Mouse (Mus musculus) liver, embryonic 14.5 days (tissue): Measurements from ENCODE around the gene Susd4. TPM values are rescaled to one million over a fixed set of nuclear protein-coding genes. Genes with fewer than 3 reads are reported as not detected.

Experiments used
- ATAC-seq: fragments of 200-750 bp; cut with Nextera tagmentation; 2 replicates; pipeline ENCODE4 v1.8.0; 2017; ENCODE audit warnings: moderate number of reproducible peaks, mild to moderate bottlenecking, moderate library complexity; ENCODE audit not compliant: insufficient read depth
- DNase-seq, 3 experiments: peaks; one replicate each; pipeline ENCODE4 v3.0.0-alpha.2; 2012 to 2013; ENCODE audit warnings: low read depth in 3 of 3, low spot score in 3 of 3
- H3K27ac ChIP-seq: fragments of 300-500 bp; sonication (generic); 2 replicates; pipeline ENCODE4 v1.5.1; 2014; ENCODE audit warnings: moderate library complexity, mild to moderate bottlenecking, control low read depth, inconsistent platforms
- H3K27me3 ChIP-seq: fragments of 300-500 bp; sonication (generic); 2 replicates; pipeline ENCODE4 v1.6.1; 2014; ENCODE audit warnings: mild to moderate bottlenecking, low read length, moderate library complexity; ENCODE audit not compliant: control insufficient read depth, insufficient read depth
- H3K36me3 ChIP-seq: fragments of 300-500 bp; sonication (generic); replicated peaks from 2 replicates; pipeline ENCODE4 v1.6.1; 2014; ENCODE audit warnings: low read depth; ENCODE audit not compliant: control insufficient read depth, insufficient read depth
- H3K4me1 ChIP-seq, 2 experiments: fragments of 200-500 bp in 1 of 2; fragments of 300-500 bp in 1 of 2; sonication (generic) in 1 of 2; replicated peaks; 2 replicates each; pipeline ENCODE4 v1.6.1; 2012 to 2014; ENCODE audit warnings: antibody characterized with exemption in 1 of 2, inconsistent platforms in 1 of 2, low read length in 1 of 2; ENCODE audit not compliant: control insufficient read depth in 2 of 2, insufficient read depth in 2 of 2
- H3K4me2 ChIP-seq: fragments of 300-500 bp; sonication (generic); 2 replicates; pipeline ENCODE4 v1.6.1; 2014; ENCODE audit warnings: low read depth, mild to moderate bottlenecking, control low read depth, moderate library complexity
- H3K4me3 ChIP-seq, 2 experiments: fragments of 200-500 bp in 1 of 2; fragments of 300-500 bp in 1 of 2; sonication (generic) in 1 of 2; 2 replicates each; pipeline ENCODE4 v1.5.1; 2012 to 2014; ENCODE audit warnings: low read depth in 2 of 2, low read length in 2 of 2, mild to moderate bottlenecking in 2 of 2, control low read depth in 1 of 2, inconsistent platforms in 1 of 2, moderate library complexity in 1 of 2; ENCODE audit not compliant: insufficient read depth in 1 of 2
- H3K9ac ChIP-seq: fragments of 300-500 bp; sonication (generic); replicated peaks from 2 replicates; pipeline ENCODE4 v1.6.1; 2014; ENCODE audit warnings: mild to moderate bottlenecking, control low read depth, moderate library complexity
- H3K9me3 ChIP-seq: fragments of 300-500 bp; sonication (generic); 2 replicates; pipeline ENCODE4 v1.6.1; 2016; ENCODE audit warnings: low read length, mixed read lengths; ENCODE audit not compliant: control insufficient read depth
- CTCF ChIP-seq: IDR thresholded peaks from 2 replicates; pipeline ENCODE4 v1.5.1; 2016; ENCODE audit warnings: antibody characterized with exemption, low read depth, control low read depth
- EP300 ChIP-seq: IDR thresholded peaks from 2 replicates; pipeline ENCODE4 v1.6.1; 2016; ENCODE audit warnings: antibody characterized with exemption, low read depth
- WGBS: fragments of 180-500 bp; shearing (Covaris S2); extraction: QIAGEN DNeasy Blood & Tissue Kit; methylation state at CpG from one replicate; pipeline ENCODE4 v1.1.7; 2014; ENCODE audit not compliant: insufficient replicate concordance; 5-methylcytosine and 5-hydroxymethylcytosine counted together
- polyA plus RNA-seq, 2 experiments: library from polyadenylated mRNA; depleted of rRNA in 1 of 2; stranded (reverse) in 1 of 2; unstranded in 1 of 2; fragments of >200 nt; fragmentation: Nextera tagmentation in 1 of 2; extraction: Ambion mirVana in 1 of 2; gene quantifications; 2 replicates each; pipeline versions ENCODE4 v1.2.1 to v1.2.3; 2012 to 2014

Susd4 gene
- polyA plus RNA-seq, 2 experiments: 0.60 to 0.74 TPM

GRCm38 (mm10) chr1:182784784-182785183 lies 21.1 kb downstream of the Susd4 start:
- ATAC-seq: no peak
- H3K4me3 ChIP-seq: no peak overlapping the region

GRCm38 (mm10) chr1:182785504-182785903 lies 21.8 kb downstream of the Susd4 start:
- 65% methylated on average over 5 of the region's 5 CpGs for WGBS
- no peak for DNase-seq
- no peak overlapping the region for H3K27ac ChIP-seq
- no peak for TF ChIP-seq EP300
- no peak for TF ChIP-seq CTCF
- ATAC-seq: no peak
- H3K9ac ChIP-seq: no peak overlapping the region
- no peak overlapping the region for H3K4me2 ChIP-seq
- H3K9me3 ChIP-seq: no peaks in the 10 kb centered on the region
- no peaks in the 10 kb centered on the region for H3K36me3 ChIP-seq
- no peak overlapping the region for H3K4me3 ChIP-seq
- no peaks in the 10 kb centered on the region for H3K4me1 ChIP-seq
- no peaks in the 10 kb centered on the region for H3K27me3 ChIP-seq

More at GRCm38 (mm10) chr1:182784784-182785183, 21.1 kb downstream of the Susd4 start:
- H3K36me3 ChIP-seq: no peaks in the 10 kb centered on the region
- H3K4me2 ChIP-seq: no peak overlapping the region
- 63% methylated on average over 3 of the region's 3 CpGs for WGBS
- no peak for DNase-seq
- H3K27me3 ChIP-seq: no peaks in the 10 kb centered on the region
- H3K27ac ChIP-seq: no peak overlapping the region
- no peak for TF ChIP-seq EP300
- no peak for TF ChIP-seq CTCF
- H3K4me1 ChIP-seq: no peaks in the 10 kb centered on the region
- H3K9me3 ChIP-seq: no peaks in the 10 kb centered on the region
- H3K9ac ChIP-seq: no peak overlapping the region

GRCm38 (mm10) chr1:182787030-182787429 lies 23.4 kb downstream of the Susd4 start:
- 23% methylated on average over 7 of the region's 7 CpGs for WGBS
- H3K4me2 ChIP-seq: no peak overlapping the region
- H3K27me3 ChIP-seq: no peaks in the 10 kb centered on the region
- no peak for ATAC-seq
- H3K27ac ChIP-seq: no peak overlapping the region
- no peak for DNase-seq
- H3K4me1 ChIP-seq: peaks cover 0 to under 1% of the 10 kb centered on the region in 2 experiments; a peak in 1 of 4 replicates
- TF ChIP-seq EP300 (no peak), CTCF (peak; percentile 20; the same call in 1 of the 2 replicates)
- no peak overlapping the region for H3K9ac ChIP-seq
- H3K4me3 ChIP-seq: no peak overlapping the region
- H3K9me3 ChIP-seq: no peaks in the 10 kb centered on the region
- H3K36me3 ChIP-seq: no peaks in the 10 kb centered on the region

GRCm38 (mm10) chr1:182788896-182789295 lies 25.2 kb downstream of the Susd4 start:
- WGBS: 66% methylated on average over 6 of the region's 6 CpGs
- no peak for ATAC-seq

GRCm38 (mm10) chr1:182792521-182793071 lies 28.9 kb downstream of the Susd4 start:
- DNase-seq: no peak
- Histone ChIP-seq H3K27ac (no peak overlapping the region), H3K36me3 (no peaks in the 10 kb centered on the region), H3K4me1 (peaks cover 0 to 3% of the 10 kb centered on the region in 2 experiments; a peak in 2 of 4 replicates), H3K9me3 (no peaks in the 10 kb centered on the region), H3K27me3 (no peaks in the 10 kb centered on the region), H3K4me3 (no peak overlapping the region), H3K4me2 (no peak overlapping the region), H3K9ac (no peak overlapping the region)
- ATAC-seq: no peak
- WGBS: 11% methylated on average over 16 of the region's 16 CpGs
- TF ChIP-seq EP300 (no peak), CTCF (peak; percentile 57)

More at GRCm38 (mm10) chr1:182788896-182789295, 25.2 kb downstream of the Susd4 start:
- DNase-seq: no peak
- peaks cover 0 to 3% of the 10 kb centered on the region in 2 experiments; a peak in 2 of 4 replicates for H3K4me1 ChIP-seq
- H3K9me3 ChIP-seq: no peaks in the 10 kb centered on the region
- H3K4me3 ChIP-seq: no peak overlapping the region
- no peak overlapping the region for H3K9ac ChIP-seq
- no peak overlapping the region for H3K27ac ChIP-seq
- H3K27me3 ChIP-seq: no peaks in the 10 kb centered on the region
- no peak overlapping the region for H3K4me2 ChIP-seq
- H3K36me3 ChIP-seq: no peaks in the 10 kb centered on the region
- no peak for TF ChIP-seq CTCF
- no peak for TF ChIP-seq EP300
